Mouse (Mus musculus) kidney, adult 9 months (tissue): ENCODE results near the gene Phtf2.
"Not testable (repeated sequence)": the region's sequence is repeated elsewhere in the genome, so short reads cannot be mapped to it uniquely, and the experiment has no call there.

Experiments used
- DNase-seq: peaks from one replicate; pipeline ENCODE4 v3.0.0; 2022

Gene Phtf2

DNA sequence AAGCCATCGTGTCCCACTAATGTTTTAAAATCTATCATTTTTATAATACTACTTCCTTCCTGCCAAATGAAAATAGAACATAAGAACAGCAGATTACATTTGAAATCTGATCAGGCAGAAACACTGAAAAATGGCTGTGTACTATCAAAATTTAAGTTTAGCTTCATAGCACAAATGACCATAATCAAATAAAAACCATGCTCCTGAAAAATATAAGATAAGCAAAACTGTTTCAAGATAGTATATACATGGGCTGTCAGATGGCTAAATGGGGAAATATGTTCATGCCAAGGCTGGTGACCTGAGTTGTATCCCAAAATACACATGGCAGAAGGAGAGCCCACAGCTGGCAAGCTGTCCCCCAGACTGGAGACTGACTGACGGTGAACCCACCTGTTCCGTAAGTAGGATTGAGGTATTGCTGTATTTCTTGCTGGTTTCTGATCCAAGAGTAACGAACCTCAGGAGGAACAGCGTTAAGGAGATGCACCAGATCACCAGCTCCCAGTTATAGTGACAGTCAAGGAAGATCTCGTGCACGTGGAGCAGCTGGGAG, 116.5 kb downstream of the Phtf2 start:
- DNase-seq = no peak

DNA sequence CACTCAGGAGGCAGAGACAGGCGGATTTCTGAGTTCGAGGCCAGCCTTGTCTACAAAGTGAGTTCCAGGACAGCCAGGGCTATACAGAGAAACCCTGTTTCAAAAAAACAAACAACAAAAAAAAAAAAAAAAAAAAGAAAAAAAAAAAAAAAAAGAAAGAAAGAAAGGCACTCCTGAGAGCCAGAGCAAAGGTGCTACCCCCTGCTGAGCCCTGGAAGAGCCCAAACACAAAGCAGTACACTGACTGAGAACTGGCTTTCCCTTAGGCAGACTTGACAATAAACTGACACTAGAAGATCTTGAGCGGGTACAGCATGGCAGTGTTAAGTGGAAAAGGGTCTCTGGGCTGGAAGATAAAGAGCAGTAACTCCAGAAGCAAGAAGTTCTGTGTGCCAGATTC, 119.5 kb downstream of the Phtf2 start:
- DNase-seq = not testable (repeated sequence)

DNA sequence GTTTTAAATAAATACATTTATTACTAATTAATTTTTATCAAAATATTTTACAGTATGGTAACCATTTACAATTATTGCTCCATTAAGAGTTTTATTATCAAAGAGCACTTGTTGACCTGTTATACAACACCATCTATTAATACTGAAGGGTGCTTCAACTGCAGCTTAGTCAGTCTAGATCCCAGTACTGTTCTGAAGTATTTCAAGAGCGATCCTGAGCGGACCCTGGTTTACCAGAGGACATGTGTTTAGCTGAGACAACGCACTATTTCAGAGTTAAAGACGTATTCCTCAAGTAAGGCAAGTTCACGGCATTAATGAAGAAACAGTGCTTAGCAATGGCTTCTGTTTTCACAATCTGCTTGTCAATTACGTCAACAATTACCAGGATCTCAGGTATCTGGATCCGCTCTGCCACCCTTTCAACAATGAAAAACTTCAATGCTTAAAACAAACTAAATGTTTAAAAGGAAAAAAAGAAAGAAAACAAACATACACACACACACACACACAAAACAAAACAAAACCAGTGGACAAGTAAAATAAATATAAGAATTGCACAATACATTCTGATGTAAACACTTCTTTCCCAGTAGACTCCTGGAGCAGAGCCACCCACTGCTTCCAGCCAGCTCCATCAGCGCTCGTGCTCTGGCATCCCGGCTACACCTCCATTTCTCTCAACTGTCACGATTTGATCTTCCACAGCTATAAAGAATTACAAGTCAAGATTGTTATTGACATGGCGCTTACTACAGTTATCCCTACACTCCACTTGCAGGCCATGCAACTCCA, 121.4 kb downstream of the Phtf2 start:
- DNase-seq = no peak

- DNase-seq = no peak
Measured at GRCm38 (mm10) chr5:20759771-20760170, 122.2 kb downstream of the Phtf2 start.

DNA sequence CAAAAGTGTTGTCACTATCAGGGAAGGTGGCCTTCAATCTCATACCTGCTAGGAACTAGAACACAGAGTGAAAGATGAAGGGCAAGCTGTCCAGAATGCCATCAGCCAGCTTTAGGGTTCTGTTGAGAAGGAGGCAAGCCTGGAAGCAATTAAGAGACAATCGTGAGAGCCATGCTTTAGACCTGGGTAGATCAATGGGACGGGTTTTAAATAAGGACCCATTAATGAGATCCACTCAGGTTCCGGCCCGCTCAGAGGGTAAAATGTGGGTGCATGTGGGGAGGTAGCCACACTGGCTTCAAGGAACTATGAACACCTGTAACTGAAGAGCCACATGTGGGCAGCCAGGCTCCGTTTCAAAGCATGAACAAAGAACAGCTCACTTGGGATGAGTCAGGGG, 128.0 kb downstream of the Phtf2 start:
- DNase-seq = no peak

GRCm38 (mm10) chr5:20753096-20753495, 128.8 kb downstream of the Phtf2 start:
- no peak for DNase-seq

- no peak for DNase-seq
Measured at GRCm38 (mm10) chr5:20751696-20752095, 130.2 kb downstream of the Phtf2 start.

- DNase-seq = no peak
Measured at GRCm38 (mm10) chr5:20751000-20751399, 130.9 kb downstream of the Phtf2 start.

- no peak for DNase-seq
Measured at GRCm38 (mm10) chr5:20749535-20749934, 132.4 kb downstream of the Phtf2 start.

GRCm38 (mm10) chr5:20748856-20749255, 133.1 kb downstream of the Phtf2 start:
- DNase-seq = no peak

GRCm38 (mm10) chr5:20748142-20748541, 133.8 kb downstream of the Phtf2 start:
- DNase-seq = no peak

DNA sequence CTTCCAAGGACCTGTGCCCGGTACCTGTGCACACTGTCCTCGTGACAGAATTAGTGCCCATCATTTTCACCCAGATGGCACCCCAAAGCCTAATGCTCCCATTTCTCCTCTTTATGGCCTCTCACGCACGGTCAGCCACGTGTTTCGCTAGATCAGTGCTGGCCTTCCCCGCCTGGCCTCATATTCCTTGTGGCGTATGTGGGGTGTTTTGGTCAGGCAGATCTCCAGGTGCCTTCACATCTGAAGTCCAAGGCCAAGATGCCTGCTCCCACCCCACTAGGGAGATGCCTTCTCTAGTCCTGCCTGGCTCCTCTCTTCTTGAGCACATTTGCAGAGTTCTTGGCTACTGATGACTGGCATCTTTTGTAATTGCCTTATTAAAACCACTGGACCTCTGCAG, 140.0 kb downstream of the Phtf2 start:
- DNase-seq = no peak

DNA sequence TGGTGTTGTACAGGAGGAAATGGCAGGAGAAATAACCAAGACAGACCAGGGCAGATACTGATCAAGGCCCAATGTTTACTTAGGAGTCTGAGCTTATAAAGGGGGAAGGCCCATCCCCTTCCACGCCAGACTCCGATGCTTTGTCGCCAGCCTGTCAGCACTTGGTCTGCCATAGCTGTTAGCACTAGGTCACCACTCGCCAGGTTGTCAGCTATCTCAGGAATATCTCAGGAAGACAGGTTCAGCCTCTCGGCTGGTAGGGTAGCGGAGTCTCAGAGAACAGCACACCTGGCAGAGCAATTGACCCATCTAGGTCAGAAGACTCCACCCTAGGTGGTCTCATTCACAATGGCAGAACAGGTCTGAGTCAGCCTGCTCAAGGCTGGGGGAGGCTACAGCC, 140.7 kb downstream of the Phtf2 start:
- no peak for DNase-seq

GRCm38 (mm10) chr5:20738795-20739194, 143.1 kb downstream of the Phtf2 start:
- DNase-seq = no peak

- peak; percentile 6 for DNase-seq
Measured at GRCm38 (mm10) chr5:20723226-20723625, 158.7 kb downstream of the Phtf2 start.

DNA sequence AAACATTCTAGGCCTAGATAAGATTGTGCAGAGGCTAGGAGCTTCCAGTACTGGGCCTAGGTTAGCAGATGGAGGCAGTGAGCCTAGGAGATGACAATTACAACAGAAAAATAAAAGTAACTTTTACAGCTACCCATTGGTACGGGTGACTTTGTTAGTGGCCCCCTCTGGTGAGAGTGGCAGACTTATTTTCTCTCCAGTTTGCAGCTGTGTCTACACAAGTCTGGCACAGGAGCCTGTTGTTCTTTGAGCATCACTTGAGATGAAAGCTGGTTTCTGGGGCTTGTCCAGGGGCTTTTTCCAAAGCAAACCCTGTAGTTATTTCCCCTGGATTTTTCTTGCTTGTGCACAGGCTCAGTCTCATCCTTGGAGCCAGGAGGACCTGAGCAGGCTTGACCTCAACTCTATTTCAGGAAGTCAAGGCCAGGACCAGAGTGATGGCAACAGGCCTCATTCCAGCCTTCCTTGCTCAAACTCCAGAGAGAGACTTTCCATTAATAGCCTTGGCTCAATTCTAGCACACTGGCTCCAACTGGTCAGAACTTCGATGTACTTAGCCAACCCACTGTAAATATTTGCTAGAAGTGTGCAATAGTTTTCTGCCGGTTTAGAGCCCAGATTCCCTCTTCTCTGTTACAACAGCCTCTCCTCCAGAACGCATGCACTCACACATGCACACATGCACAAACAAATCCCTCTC, 161.6 kb downstream of the Phtf2 start:
- DNase-seq = no peak

GRCm38 (mm10) chr5:20715980-20716379, 165.9 kb downstream of the Phtf2 start:
- not testable (repeated sequence) for DNase-seq

GRCm38 (mm10) chr5:20714619-20715018, 167.3 kb downstream of the Phtf2 start:
- DNase-seq = not testable (repeated sequence)

DNA sequence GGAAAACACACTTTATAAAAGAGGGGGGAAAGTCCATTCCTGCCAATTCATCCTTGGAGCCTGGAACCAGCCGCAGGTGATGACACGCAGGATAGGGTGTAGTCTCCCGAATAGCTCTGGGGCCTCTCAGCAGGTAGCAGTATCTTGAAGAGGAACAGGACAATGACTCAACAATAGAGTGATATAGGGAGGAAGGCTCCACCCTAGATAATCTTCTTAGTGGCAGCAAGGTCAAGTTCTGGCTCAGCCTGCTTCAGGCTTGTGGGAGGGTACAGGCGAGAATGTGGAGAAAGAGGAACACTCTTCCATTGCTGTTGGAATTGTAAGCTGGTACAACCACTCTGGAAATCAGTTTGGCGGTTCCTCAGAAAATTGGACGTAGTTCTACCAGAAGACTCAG, 171.1 kb downstream of the Phtf2 start:
- not testable (repeated sequence) for DNase-seq
